Mouse (Mus musculus): ENCODE results near the gene Stard8.

DNA sequence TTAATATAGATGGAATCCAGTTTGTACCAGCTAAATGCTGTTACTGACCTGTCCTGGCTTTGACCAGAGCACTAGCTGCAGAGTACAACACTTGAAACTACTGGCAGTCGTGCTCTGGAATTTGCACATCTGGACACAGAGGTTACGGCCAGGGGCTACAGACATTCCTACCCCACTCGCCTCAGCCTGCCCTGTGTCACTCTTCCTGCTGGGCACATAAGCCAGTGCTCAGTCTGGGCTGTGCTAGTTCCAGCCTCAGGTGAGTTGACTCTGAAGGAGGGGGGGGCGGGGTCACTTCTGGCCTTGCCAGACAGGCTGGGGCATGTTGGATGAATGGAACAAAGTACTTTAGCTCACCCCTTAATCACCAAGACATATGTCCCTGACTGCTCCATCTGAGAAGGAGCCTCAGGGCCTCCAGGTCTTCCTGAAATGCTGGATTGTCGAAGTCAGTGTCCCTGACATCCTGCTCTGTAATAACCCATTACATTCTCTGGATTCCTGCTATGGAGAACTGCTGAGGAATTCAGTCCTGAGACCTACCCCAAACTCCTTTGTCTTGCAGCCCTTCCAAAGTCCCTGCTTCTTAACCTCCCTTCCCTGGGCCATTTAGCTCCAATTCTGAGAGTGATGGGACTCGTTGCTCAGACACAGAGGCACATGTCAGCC lies 54.9 kb downstream of the Stard8 start:
- TF ChIP-seq HCFC1 (IDR thresholded peaks at IDR 0.05; ENCODE audit: borderline replicate concordance, insufficient read depth, low read length) (no peak), MAFK (IDR thresholded peaks at IDR 0.05; ENCODE audit: insufficient read depth, low read depth, low read length) (no peak), CHD2 (IDR thresholded peaks at IDR 0.05; ENCODE audit: low read depth, low read length) (no peak)

All from ES-E14 (cell line).